In the genomic region with DNA sequence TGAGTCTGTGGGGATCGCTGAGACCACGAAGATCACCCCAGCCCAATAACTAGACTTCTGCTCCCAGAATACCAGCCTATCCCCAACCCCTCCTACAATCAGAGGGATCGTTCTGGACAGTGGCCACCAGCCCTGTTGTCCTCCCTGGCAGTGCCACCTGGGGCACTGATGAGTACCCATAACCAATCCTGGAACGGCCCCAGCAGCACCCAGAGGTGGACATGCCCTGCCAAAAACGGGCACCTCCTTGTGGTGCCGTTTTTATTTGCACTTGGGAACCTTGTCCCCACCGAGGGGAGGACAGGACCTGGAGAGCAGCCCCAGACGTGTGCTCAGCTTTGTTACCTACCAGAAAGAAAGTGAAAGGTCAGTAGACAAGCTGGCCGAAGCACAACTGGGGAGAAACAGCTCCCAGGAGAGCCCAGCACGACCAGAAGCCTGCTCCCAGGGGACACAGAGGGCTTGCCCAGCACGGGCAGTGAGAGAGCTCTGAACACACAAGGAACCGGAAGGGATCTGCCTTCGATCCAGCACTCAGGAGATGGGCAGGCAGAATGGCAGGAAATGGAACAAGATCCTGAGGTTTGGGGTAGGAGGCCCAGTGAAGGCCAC, we compare ENCODE assay signal across 19 mouse cellular contexts. TPM values are rescaled to one million over a fixed set of nuclear protein-coding genes. Genes with fewer than 3 reads are reported as not detected.
DNase-seq lines count a peak whose midpoint lies in the region; ATAC-seq and TF ChIP-seq lines count a peak whose summit lies in the region.
"Had no signal": no experiment of that assay in that cellular context is flagged by ENCODE, and none has a peak within 500 bp of the region (broad histone marks: within the 10 kb centered on the region; RNA-seq: fewer than 3 reads in every experiment).

No protein-coding gene starts in this region.

- H3K4me2 ChIP-seq in liver, embryonic 11.5 days = no peak overlapping the region
- H3K4me2 ChIP-seq: embryonic facial prominence, embryonic 12.5 days; limb, embryonic 12.5 days had no signal

- H3K9me3 ChIP-seq in liver, embryonic 11.5 days (ENCODE audit: control insufficient read depth, low read length) = no peaks in the 10 kb centered on the region
- H3K9me3 ChIP-seq: embryonic facial prominence, embryonic 12.5 days; limb, embryonic 12.5 days; midbrain, embryonic 10.5 days had no signal

- H3K27me3 ChIP-seq in liver, adult 2 months (ENCODE audit: control insufficient read depth, insufficient read depth, low read length) = no peaks in the 10 kb centered on the region
- no peaks in the 10 kb centered on the region for H3K27me3 ChIP-seq in liver, embryonic 11.5 days (replicated peaks; ENCODE audit: control insufficient read depth, insufficient read depth, low read length)
- H3K27me3 ChIP-seq: embryonic facial prominence, embryonic 12.5 days; limb, embryonic 12.5 days had no signal

- H3K27ac ChIP-seq in liver, adult 2 months (replicated peaks; ENCODE audit: insufficient read depth, low read depth, low read length) = no peak overlapping the region
- H3K27ac ChIP-seq in liver, embryonic 11.5 days (ENCODE audit: low read depth, low read length) = no peak overlapping the region
- H3K27ac ChIP-seq: embryonic facial prominence, embryonic 12.5 days; limb, embryonic 12.5 days; midbrain, embryonic 10.5 days had no signal

- no peak for TF ChIP-seq POLR2A in liver, adult 2 months (IDR thresholded peaks at IDR 0.05; ENCODE audit: extremely low read depth, insufficient read depth, low read length)

- no peak for ATAC-seq in liver, embryonic 11.5 days (replicated peaks; ENCODE audit: low FRiP score)
- ATAC-seq: liver, postnatal 0 days had no signal

- peaks cover 19% of the 10 kb centered on the region; the same call in 1 of the 2 replicates for H3K36me3 ChIP-seq in liver, adult 2 months (ENCODE audit: control insufficient read depth, insufficient read depth, low read length)
- H3K36me3 ChIP-seq in liver, embryonic 11.5 days (ENCODE audit: control insufficient read depth, insufficient read depth, low read length) = peaks cover 51% of the 10 kb centered on the region

- TF ChIP-seq CTCF in liver, adult 2 months (IDR thresholded peaks at IDR 0.05; ENCODE audit: low read depth, low read length) = peak; percentile 59

- no peaks in the 10 kb centered on the region for H3K79me2 ChIP-seq in liver, adult 2 months (ENCODE audit: control insufficient read depth, insufficient read depth, low read length)

- intact Hi-C loops in heart, postnatal 10 days (cut with DNase I) = loop anchor here (5.0 to 10.0 kb wide), 2 partner anchors 35 to 177 kb away; a partner anchor contains a TSS
- intact Hi-C loops in heart, postnatal 25 days (cut with DNase I) = no loop called here

- 60% methylated on average over 13 of the region's 13 CpGs for WGBS in liver, adult 2 months
- 89% methylated on average over 13 of the region's 13 CpGs for WGBS in liver, embryonic 11.5 days

- H3K4me3 ChIP-seq in liver, adult 2 months (ENCODE audit: insufficient read depth, low read depth, low read length) = no peak overlapping the region
- H3K4me3 ChIP-seq in liver, embryonic 11.5 days (ENCODE audit: low read depth, low read length) = no peak overlapping the region
- H3K4me3 ChIP-seq: embryonic facial prominence, embryonic 12.5 days; limb, embryonic 12.5 days; midbrain, embryonic 10.5 days had no signal

- peak; percentile 68 for DNase-seq in adrenal gland, postnatal 10 days
- no peak for DNase-seq in adrenal gland, adult (ENCODE audit: inconsistent age in 2 of 2, low spot score in 1 of 2)
- peak; percentile 25 to 70 for DNase-seq in heart, postnatal 10 days
- no peak for DNase-seq in heart, postnatal 25 days (ENCODE audit: low spot score)
- DNase-seq in liver, adult 2 months (ENCODE audit: extremely low read depth, low read depth, low spot score) = peak; percentile 70
- DNase-seq in liver, embryonic 11.5 days (ENCODE audit: low spot score) = no peak
- DNase-seq in kidney, postnatal 10 days = peak; percentile 37
- DNase-seq in right cerebral cortex, postnatal 14 days = no peak
- DNase-seq: adrenal gland, adult 2 months; cerebellum, postnatal 36 days; liver, postnatal 0 days; thymus, adult 18-20 months had no signal

- no peak overlapping the region for H3K9ac ChIP-seq in liver, adult 2 months (ENCODE audit: low read depth, low read length)
- H3K9ac ChIP-seq in liver, embryonic 11.5 days (ENCODE audit: low read depth, low read length) = no peak overlapping the region
- H3K9ac ChIP-seq: embryonic facial prominence, embryonic 12.5 days; limb, embryonic 12.5 days; liver, postnatal 0 days had no signal

- no peaks in the 10 kb centered on the region for H3K4me1 ChIP-seq in liver, adult 2 months (ENCODE audit: control insufficient read depth, insufficient read depth, low read length)
- no peaks in the 10 kb centered on the region for H3K4me1 ChIP-seq in liver, embryonic 11.5 days (replicated peaks; ENCODE audit: control insufficient read depth, insufficient read depth, low read length)
- H3K4me1 ChIP-seq: embryonic facial prominence, embryonic 12.5 days; limb, embryonic 12.5 days; midbrain, embryonic 10.5 days had no signal

RNA-seq across cellular contexts. Expression of a gene that starts 14.8 kb away (rescaled TPM):
- total RNA-seq in adrenal gland, postnatal 10 days (2021) = not detected
- total RNA-seq in heart, postnatal 10 days (2021) = not detected
- not detected for total RNA-seq in heart, postnatal 25 days (2021)
- total RNA-seq in liver, adult 2 months (2014; rRNA removed) = not detected in 2 replicates
- not detected in 2 replicates for polyA plus RNA-seq in liver, adult 2 months (2012; rRNA removed)
- polyA plus RNA-seq in liver, embryonic 11.5 days (2014; fragmentation: Nextera tagmentation; extraction: Ambion mirVana) = not detected in 2 replicates
- total RNA-seq: adrenal gland, adult 2 months; layer of hippocampus, postnatal 10 days; neutrophil, adult 5-6 weeks had no signal
- polyA plus RNA-seq: adrenal gland, adult 2 months; embryonic facial prominence, embryonic 12.5 days; heart, embryonic 16.5 days; limb, embryonic 12.5 days; liver, postnatal 0 days; midbrain, embryonic 10.5 days; spleen, adult 2 months had no signal

RNA-seq across cellular contexts. Expression of a gene that starts 35.0 kb away (rescaled TPM):
- 100 to 1,000 TPM; 271 to 276 TPM for total RNA-seq in adrenal gland, postnatal 10 days (2021)
- total RNA-seq in heart, postnatal 10 days (2021) = 100 to 1,000 TPM; 176 to 182 TPM
- 100 to 1,000 TPM; 136 to 207 TPM for total RNA-seq in heart, postnatal 25 days (2021)
- 114 and 134 TPM in 2 replicates for total RNA-seq in liver, adult 2 months (2014; rRNA removed)
- polyA plus RNA-seq in liver, adult 2 months (2012; rRNA removed) = 36.4 and 49.8 TPM in 2 replicates
- polyA plus RNA-seq in liver, embryonic 11.5 days (2014; fragmentation: Nextera tagmentation; extraction: Ambion mirVana) = 1,759 and 1,828 TPM in 2 replicates

Comparison
In these comparisons a context has a peak if more than half of its experiments do, and no peak if none do; other contexts are left out.
1. DNase-seq: peak in adrenal gland, postnatal 10 days (single experiment), heart, postnatal 10 days (2 of 2), liver, adult 2 months (single experiment) and kidney, postnatal 10 days (single experiment); none in adrenal gland, adult (0 of 2), heart, postnatal 25 days (single experiment), liver, embryonic 11.5 days (single experiment) and right cerebral cortex, postnatal 14 days (single experiment).